Mouse (Mus musculus) megakaryocyte-erythroid progenitor cell, adult 5 weeks (primary cell): ENCODE results near the gene Bub3. TPM values are rescaled to one million over a fixed set of nuclear protein-coding genes. Genes with fewer than 3 reads are reported as not detected.

Source experiments
- polyA plus RNA-seq: library from polyadenylated mRNA; stranded (reverse); fragments of >175 nt; gene quantifications from 2 replicates; pipeline ENCODE4 v1.2.3, GENCODE M21; 2012

Bub3 gene
- polyA plus RNA-seq, result 49.0 and 54.4 TPM in 2 replicates

DNA sequence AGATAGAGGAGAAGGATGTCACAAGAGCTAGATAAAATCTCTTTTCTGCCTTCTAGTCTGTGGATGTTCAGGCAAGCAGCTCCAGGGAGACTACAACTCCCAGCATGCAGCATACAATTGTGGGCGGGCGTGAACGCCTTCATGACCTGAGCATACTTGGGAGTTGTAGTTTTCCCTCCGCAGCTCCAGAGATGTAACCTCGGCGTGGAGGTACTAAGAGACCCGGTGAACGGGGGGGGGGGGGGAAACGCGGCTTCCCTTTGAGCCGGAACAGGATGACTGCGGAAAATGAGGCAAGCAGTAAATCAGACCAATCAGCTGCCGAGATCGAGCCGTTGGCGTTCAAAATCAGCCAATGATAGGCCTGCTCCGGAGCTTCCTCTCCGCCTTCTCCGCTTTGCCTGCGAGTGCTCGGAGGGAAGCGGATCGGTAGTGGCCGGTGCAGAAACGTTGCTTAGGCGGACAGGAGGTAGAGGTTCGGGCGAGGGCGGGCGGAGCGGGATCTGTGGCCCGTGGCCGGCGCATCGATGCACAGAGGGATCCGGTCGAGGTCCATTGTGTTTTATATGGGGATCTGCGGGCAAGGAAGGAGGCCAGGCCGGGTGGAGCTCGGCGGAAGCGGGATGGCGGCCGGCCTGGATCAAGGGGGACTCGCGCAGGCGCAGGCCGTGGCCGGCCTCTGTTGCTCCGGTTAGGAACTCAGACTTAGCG, at the start of gene Bub3:
Gene Bub3 (plus strand): TSS at position 237 of the 711 bp plus-strand sequence.

DNA sequence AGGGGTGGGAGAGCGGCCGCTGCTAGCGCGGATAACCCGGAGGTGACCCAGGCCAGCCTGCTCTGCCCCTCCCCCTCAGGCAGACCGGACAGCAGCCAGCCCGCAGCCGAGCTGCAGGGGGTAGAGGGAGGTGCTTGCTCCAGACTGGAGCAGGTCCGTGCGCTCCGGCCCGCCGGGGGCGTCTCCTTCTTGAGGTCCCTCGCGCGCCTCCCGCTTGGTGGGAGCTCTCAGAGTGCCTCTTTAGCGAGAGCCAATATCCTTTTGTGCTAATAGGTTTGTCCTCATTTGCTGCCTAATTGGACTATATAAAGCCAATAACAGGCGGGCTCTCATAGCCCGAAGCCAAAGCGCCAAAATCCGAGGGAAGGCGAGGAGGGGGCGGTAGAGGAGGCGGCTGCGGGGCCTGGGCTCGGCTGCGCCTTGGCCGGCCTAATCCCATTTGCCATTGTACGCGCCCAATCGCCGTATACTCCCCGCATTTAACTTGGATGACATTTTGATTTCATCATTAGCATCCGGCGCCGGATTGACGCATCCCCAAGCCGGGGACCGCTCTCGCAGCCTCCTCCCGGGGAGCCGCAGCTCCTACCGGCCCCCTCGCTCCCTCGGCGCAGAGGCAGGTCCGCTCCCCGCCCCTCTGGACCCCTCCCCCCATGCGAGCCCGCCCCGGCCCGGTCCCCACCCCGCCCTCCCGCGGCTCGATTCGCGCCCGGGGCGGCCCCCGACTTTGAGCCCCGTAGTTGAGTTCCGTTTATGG, 17.7 kb upstream of the Bub3 start, which contains the start of gene Hmx3:
Gene Hmx3 (plus strand): TSS at position 753 of the 757 bp plus-strand sequence.

DNA sequence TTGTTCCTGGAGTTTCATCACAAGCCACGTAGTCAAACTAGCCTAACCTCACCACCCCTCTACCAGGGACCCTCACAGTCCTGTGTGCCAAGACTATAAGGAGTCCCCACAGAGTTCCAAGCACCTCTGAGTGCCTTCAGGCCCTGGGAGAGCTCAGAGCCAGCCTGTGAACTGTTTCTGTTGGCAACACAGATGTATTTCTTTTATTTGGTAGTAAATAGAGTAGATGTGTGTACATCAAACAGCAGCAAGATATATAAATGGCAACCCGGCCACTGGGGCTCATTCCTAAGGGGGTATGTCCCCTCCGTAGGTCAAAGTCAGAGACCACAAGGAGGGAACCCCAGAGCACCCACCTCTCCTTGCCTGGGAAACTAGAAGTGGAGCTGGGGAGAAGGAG, 11.5 kb upstream of the Bub3 start, which contains the start of gene Hmx2:
Gene Hmx2 (plus strand): TSS at position 301 of the 400 bp plus-strand sequence.

Other genes starting within 250 kb of the Bub3 start
- not detected in 2 replicates for gene Cuzd1, start 237.9 kb upstream of the Bub3 start, polyA plus RNA-seq
- gene Fam24b, start 230.7 kb upstream of the Bub3 start, polyA plus RNA-seq, result not detected in 2 replicates
- not detected in 2 replicates for gene Fam24a, start 226.4 kb upstream of the Bub3 start, polyA plus RNA-seq
- gene 2310057M21Rik, start 197.5 kb upstream of the Bub3 start, polyA plus RNA-seq, result 14.5 and 21.7 TPM in 2 replicates
- 24.7 and 26.9 TPM in 2 replicates for gene Pstk, start 189.1 kb upstream of the Bub3 start, polyA plus RNA-seq
- 8.7 and 12.0 TPM in 2 replicates for gene Ikzf5, start 149.7 kb upstream of the Bub3 start, polyA plus RNA-seq
- gene Acadsb, start 149.6 kb upstream of the Bub3 start, polyA plus RNA-seq, result 2.8 and 3.4 TPM in 2 replicates
- gene Hmx3, start 17.4 kb upstream of the Bub3 start, polyA plus RNA-seq, result 0.03 and 0.04 TPM in 2 replicates
- gene Hmx2, start 11.4 kb upstream of the Bub3 start, polyA plus RNA-seq, result 0.04 and 0.15 TPM in 2 replicates